Mouse (Mus musculus): ENCODE measurements around the gene Pak6. TPM values are rescaled to one million over a fixed set of nuclear protein-coding genes. Genes with fewer than 3 reads are reported as not detected.
A peak's percentile ranks its signal among the peaks of the same experiment; 100 is the strongest.

Pak6 gene
- polyA plus RNA-seq, 1 experiment: 12.3 TPM

- DNase-seq (ENCODE audit: low spot score): no peak
These were observed 34.3 kb downstream of the Pak6 start for GRCm38 (mm10) chr2:118697311-118697877.

- no peak for DNase-seq (ENCODE audit: low spot score)
These were observed 34.9 kb downstream of the Pak6 start for GRCm38 (mm10) chr2:118697955-118698354.

DNA sequence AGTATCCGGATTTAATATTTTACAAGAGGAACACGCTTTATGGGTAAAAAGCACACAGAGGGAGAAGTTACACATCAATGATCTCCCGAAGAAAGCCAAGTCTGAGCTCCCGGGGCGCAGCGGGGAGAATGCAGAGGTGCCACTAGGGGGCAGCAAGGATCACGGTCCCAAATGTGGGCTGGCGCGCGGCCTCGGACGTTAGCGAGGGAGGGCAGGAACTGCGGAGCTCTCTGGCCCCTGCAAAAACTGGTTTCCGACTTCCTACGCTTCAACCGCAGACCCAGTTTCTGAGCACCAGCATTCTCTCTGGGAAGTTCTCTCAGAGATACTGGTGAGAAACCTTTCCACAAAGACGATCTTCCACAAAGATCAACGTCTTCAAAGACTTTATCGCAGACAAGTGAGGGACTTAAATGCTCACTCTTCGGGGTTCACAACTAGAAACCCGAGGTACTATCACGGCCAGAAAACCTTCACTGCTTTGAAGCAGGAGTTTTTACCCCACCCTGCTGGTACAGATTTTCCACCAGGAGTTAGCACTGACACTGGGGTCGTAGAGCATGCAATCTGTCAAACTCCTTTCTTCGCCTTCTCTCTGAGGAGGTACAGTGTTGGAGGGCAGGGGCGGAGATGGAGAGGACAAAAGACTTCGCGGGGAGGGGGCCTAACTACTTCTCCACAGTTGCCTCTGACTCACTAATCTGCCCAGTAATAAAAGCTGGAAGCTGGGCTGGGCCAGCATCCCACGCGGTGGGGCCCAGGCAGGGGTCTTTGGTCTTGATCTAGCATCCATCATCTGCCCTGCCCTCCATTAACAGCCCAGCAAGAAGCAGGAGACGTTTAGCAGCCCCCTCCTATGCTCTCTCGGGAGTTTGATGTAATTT, 37.3 kb downstream of the Pak6 start:
- DNase-seq (ENCODE audit: low spot score): peak; percentile 74

DNA sequence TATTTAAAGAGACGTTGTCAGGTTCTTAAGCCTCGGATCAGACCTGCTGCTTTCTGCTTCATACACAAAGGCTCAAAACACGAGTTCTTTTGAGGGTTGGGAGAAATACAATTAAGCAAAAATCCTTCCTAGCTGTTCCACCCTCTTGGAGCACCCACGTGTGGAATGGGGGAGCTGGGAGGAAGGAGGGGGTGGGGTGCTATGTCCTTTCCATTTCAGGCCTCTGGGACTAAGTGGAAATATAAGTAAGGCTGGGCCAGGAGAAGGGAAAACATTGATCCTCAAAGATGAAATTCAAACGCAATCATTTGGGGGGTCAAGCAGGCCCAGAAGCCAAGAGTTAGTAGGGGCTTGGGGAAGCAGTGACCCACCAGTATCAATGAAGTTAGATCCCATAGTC, 38.1 kb downstream of the Pak6 start:
- DNase-seq (ENCODE audit: low spot score): no peak

- DNase-seq (ENCODE audit: low spot score): no peak
These were observed 39.1 kb downstream of the Pak6 start for GRCm38 (mm10) chr2:118701971-118702882.

GRCm38 (mm10) chr2:118702883-118703761, 40.0 kb downstream of the Pak6 start:
- DNase-seq (ENCODE audit: low spot score): peak; percentile 59

DNA sequence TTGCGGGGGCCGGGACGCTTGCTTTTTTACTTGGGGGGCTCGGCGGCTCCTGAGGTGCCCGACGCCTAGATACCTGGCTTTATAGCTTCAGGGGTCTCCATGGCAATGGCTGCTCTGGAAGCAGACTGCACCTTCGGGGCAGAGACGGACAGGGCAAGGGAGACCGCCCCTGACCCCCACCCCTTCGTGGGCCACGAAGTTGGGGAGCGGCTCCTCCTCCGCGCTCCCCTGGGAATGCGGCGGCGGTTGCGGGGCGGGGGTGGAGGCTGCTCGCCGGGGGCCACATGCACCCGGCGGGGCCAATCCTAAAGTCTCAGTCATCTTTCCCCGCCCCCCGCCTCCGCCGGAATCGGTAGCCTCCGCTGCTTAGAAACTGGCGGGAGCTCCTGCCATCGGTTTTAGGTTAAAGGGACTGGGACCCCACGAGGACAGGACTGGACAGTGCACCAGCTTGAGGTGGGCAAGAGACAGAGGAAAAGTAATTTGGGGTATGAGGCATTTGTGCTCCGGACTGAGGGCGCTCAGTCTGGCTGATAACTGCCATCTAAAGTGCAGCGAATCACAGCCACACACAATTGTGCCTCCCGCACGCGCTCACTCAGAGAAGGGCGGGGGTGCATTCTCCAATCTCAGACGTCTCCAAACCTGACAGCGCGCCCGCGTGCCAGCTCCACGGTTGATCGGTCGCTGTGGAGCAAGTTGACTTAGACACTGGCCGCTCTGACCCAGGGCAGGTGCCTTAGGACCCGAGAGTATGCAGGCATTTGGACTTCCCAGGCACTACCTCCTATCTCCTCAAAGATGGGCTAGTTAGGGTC, 41.0 kb downstream of the Pak6 start, which contains the start of gene Ankrd63:
TSS of gene Ankrd63 (minus strand) at position 51 of the 818 bp plus-strand sequence.
- no peak for DNase-seq (ENCODE audit: low spot score)

DNA sequence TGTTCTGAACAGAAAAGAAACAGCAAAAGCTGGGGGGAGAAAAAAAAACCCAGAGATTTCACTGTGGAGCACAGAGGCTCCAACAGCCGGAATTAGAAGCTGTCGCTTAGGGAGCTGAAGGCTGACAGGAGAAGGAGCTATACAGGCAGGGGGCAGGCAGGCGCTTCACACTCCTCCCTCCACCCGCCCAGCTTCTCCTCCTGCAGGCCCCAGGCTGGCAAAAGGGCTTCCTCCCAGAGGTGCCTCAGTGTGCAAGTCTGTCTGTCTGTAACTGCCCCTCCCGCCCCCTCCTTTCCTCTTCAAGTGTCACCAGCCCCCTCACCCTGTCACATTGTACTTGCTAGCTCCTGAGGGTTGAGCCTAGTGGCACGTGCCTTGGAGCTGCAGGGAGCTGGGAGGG, 43.3 kb downstream of the Pak6 start:
- DNase-seq (ENCODE audit: low spot score): no peak

- no peak for DNase-seq (ENCODE audit: low spot score)
These were observed 45.4 kb downstream of the Pak6 start for GRCm38 (mm10) chr2:118708472-118708871.

DNA sequence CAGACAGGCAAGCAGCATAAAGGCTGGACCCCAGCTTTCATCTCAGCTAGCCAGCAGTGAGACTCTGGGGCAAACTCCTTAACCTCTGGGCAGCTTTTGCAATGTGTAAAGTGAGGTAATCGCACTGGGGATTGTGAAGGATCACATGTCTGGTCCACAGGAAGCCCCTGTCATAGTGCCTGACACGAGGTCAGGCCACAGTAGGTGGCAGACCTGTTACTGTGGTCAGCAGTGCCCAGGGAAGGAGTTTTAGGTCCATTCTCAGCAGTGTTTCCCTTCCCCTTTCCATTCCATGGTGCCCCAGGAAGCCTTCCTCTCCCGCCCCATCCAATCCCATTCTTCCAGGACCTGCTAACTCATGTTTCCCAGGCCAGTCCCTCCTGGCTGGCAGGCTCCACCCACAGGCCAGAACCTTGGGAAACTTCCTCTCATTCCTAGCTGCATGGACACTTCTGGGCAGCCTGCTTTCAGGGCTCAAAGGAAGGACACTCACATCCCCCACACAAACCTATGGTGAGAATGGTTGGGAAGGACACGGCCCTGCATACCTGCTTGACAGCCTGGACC, 46.6 kb downstream of the Pak6 start:
- DNase-seq (ENCODE audit: low spot score): no peak

DNA sequence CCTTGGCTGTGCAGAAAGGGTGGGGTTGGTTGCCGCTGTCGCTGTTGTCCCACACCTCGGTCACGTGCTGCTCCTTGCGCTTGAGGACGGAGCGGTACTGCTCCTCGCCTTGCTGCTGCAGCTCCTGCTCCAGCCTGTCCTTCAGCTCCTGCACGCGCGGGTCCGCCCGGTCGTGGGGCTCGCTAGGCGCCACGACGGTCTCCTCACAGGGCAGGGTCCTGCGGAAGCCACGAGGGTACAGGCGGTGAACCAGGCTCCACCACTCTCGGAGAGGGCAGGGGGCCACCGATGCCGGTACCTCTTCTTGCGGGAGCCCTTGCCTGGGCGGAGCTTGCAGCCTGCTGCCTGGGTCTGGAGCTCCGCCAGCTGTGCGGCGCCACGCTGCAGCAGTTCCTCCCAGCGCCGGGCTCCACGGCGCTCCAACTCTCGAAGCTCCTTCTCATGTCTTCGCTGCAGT, 48.0 kb downstream of the Pak6 start:
- DNase-seq (ENCODE audit: low spot score): no peak

- no peak for DNase-seq (ENCODE audit: low spot score)
These were observed 50.5 kb downstream of the Pak6 start for GRCm38 (mm10) chr2:118713631-118714030.

DNA sequence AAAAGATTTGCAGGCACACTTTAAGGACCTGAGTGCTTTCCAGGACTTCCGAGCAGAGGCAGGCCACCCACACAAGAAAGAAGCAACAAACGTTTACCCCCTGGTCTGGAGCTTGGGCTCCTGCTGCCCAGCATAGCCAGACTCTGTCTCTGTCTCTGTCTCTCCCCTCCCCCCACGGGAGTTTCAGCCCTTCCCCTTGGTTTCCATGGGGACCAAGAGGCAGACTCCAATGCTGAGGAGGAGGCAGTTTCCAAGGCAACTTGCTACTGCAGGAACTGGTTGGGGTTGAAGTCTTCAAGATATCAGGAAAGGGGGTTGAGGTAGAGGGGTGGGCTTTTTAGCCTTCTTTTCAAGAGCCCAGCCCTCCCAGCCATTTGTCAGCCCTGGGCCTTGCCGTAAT, 51.1 kb downstream of the Pak6 start:
- no peak for DNase-seq (ENCODE audit: low spot score)

- DNase-seq (ENCODE audit: low spot score): peak; percentile 11
These were observed 53.6 kb downstream of the Pak6 start for GRCm38 (mm10) chr2:118716677-118717076.

DNA sequence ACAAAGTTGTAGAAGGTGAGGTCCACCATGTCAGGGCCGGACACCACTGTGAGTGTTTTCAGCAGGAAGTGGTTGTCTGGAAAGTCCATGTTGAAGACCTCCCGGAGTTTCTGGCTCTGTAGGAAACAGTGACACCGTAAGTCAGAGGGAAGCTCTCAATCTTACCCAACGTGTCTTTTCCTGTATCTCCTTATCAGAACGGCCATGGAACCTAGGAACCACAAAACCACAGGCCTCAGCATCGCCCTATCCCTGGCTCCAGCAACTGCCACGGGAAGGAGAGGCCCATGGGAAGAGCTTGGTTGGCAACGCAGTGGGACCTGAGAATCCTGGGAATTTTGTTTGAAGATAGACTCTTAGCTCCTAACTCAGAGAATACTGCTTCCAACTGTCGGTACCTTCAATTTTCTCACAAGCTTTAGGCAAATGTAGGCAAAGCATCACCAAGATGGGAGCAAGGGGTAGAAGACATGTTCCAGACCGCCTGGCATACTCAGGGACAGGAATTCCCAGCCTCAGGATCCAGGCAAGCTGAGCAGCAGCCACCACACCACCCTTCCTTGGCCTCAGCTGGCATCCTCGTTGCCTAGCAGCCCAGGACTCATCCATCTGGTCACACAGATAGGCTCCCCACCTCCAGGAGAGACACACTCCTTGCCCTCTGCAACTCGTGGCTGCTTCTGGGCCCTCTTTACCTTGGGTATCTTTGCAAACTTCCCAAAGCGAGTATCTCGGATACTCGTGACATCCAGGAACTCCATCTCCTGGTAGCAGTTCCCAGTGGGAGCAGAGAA, 60.8 kb downstream of the Pak6 start:
- peak; percentile 8 for DNase-seq (ENCODE audit: low spot score)

DNA sequence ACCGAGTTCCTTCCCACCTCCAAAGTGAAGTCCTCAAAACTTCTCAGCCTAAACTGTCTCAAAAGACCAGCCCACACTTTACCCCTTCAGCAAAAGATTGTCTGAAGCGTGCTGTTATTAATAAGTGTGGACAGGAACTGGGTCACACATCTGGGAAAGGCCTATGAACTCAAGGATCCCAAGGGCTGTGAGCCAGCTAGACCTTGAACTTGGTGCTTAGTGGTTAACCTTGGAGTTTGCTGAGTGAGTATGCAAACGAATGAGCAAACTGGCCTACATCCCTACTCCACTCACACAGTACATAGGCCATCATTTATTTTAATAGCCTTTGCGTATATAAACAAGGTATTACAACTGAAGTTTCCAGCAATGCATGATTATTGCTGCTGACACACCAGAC, 62.4 kb downstream of the Pak6 start:
- no peak for DNase-seq (ENCODE audit: low spot score)

- DNase-seq (ENCODE audit: low spot score): peak; percentile 6
These were observed 63.8 kb downstream of the Pak6 start for GRCm38 (mm10) chr2:118726873-118727272.

- peak; percentile 13 for DNase-seq (ENCODE audit: low spot score)
These were observed 64.8 kb downstream of the Pak6 start for GRCm38 (mm10) chr2:118727911-118728310.

DNA sequence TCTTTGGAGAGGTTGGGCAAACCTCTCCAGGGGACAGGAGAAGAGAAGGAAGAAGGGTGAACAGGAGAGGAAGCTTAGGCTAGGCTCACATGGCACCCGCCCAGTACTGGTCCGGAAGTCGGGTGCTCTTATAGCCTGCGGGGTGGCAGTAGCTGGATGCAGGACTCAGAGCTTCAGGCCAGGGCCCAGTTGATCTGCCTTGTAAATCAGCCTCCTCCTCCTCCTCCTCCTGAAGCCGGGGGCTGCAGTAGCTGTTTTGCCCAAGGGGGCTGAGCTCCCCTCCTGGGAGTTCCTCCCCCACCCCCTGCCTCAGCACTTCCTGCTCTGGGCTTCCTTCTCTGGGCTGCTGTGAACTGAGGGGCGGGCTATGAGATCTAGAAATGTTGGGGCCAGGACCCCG, 65.2 kb downstream of the Pak6 start, which contains the start of gene Plcb2:
TSS of gene Plcb2 (minus strand) at position 102 of the 400 bp plus-strand sequence.
- peak; percentile 17 for DNase-seq (ENCODE audit: low spot score)
